Mouse (Mus musculus) kidney, postnatal 0 days (tissue): ENCODE results near the gene Ralgds. TPM values are rescaled to one million over a fixed set of nuclear protein-coding genes. Genes with fewer than 3 reads are reported as not detected.
A peak's percentile ranks its signal among the peaks of the same experiment; 100 is the strongest.

Experiments used
- ATAC-seq: fragments of 200-750 bp; cut with Nextera tagmentation; replicated peaks from 2 replicates; pipeline ENCODE4 v1.8.0; 2017; ENCODE audit warnings: low read depth, moderate number of reproducible peaks, moderate TSS enrichment, moderate library complexity; ENCODE audit not compliant: low FRiP score
- DNase-seq: peaks from one replicate; pipeline ENCODE4 v3.0.0-alpha.2; 2016; ENCODE audit warnings: low spot score
- H3K27ac ChIP-seq: fragments of 300-500 bp; sonication (generic); 2 replicates; pipeline ENCODE4 v1.5.1; 2014; ENCODE audit warnings: mild to moderate bottlenecking
- H3K27me3 ChIP-seq: fragments of 300-500 bp; sonication (generic); 2 replicates; pipeline ENCODE4 v1.6.1; 2014; ENCODE audit warnings: low read length, mixed read lengths; ENCODE audit not compliant: insufficient read depth
- H3K36me3 ChIP-seq: fragments of 300-500 bp; sonication (generic); 2 replicates; pipeline ENCODE4 v1.6.1; 2014; ENCODE audit warnings: low read length, mixed read lengths; ENCODE audit not compliant: insufficient read depth
- H3K4me1 ChIP-seq: fragments of 300-500 bp; sonication (generic); replicated peaks from 2 replicates; pipeline ENCODE4 v1.6.1; 2014; ENCODE audit warnings: antibody characterized with exemption, low read length, mixed read lengths; ENCODE audit not compliant: insufficient read depth
- H3K4me2 ChIP-seq: fragments of 300-500 bp; sonication (generic); 2 replicates; pipeline ENCODE4 v1.6.1; 2014; ENCODE audit warnings: mild to moderate bottlenecking, low read length, moderate library complexity, mixed read lengths
- H3K4me3 ChIP-seq: fragments of 300-500 bp; sonication (generic); replicated peaks from 2 replicates; pipeline ENCODE4 v1.5.1; 2014; ENCODE audit warnings: low read depth, low read length
- H3K9ac ChIP-seq: fragments of 300-500 bp; sonication (generic); 2 replicates; pipeline ENCODE4 v1.6.1; 2014; ENCODE audit warnings: low read depth, low read length
- H3K9me3 ChIP-seq: fragments of 300-500 bp; sonication (generic); replicated peaks from 2 replicates; pipeline ENCODE4 v1.6.1; 2016; ENCODE audit warnings: low read length, inconsistent platforms, mixed read lengths
- CTCF ChIP-seq: IDR thresholded peaks from 2 replicates; pipeline ENCODE4 v1.5.1; 2016; ENCODE audit warnings: antibody characterized with exemption, low read depth, mild to moderate bottlenecking, moderate library complexity
- whole genome bisulfite sequencing: fragments of 180-500 bp; shearing (Covaris S2); extraction: QIAGEN DNeasy Blood & Tissue Kit; methylation state at CpG from one replicate; pipeline ENCODE4 v1.1.7; 2014; 5-methylcytosine and 5-hydroxymethylcytosine counted together
- polyA plus RNA-seq: library from polyadenylated mRNA; unstranded; fragments of >200 nt; fragmentation: Nextera tagmentation; extraction: Ambion mirVana; gene quantifications from 2 replicates; pipeline ENCODE4 v1.2.1, GENCODE M21; 2015

Ralgds gene
- polyA plus RNA-seq, 1 experiment from 2014 or later: 18.1 TPM

DNA sequence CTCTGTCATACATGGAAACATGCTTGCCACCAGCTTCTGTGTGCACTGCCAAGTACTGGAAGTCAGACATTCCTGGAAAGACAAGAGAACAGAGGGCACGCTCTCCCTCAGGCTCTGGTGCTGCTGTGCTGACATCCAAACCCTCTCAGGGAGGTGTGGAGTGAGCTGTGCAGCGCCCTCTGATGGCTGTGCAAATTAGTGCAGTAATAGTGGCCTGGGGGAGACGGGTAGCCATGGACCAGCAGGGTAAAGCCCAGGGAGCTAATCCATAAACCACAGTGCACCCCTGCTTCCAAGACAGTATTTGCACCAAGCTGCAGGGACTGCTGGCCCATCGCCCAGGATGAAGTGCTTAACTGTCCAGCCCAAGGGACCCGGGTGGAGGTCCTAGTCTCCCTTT, 65.1 kb downstream of the Ralgds start:
- no peak for DNase-seq
- Histone ChIP-seq H3K27ac (no peak overlapping the region), H3K4me3 (no peak overlapping the region), H3K4me1 (peaks cover 5% of the 10 kb centered on the region; the same call in 1 of the 2 replicates), H3K27me3 (no peaks in the 10 kb centered on the region), H3K9ac (no peak overlapping the region), H3K4me2 (no peak overlapping the region), H3K9me3 (no peaks in the 10 kb centered on the region), H3K36me3 (peaks cover 40% of the 10 kb centered on the region)
- no peak for ATAC-seq
- 78% methylated on average over 5 of the region's 5 CpGs for WGBS
- TF ChIP-seq CTCF: peak; percentile 53

DNA sequence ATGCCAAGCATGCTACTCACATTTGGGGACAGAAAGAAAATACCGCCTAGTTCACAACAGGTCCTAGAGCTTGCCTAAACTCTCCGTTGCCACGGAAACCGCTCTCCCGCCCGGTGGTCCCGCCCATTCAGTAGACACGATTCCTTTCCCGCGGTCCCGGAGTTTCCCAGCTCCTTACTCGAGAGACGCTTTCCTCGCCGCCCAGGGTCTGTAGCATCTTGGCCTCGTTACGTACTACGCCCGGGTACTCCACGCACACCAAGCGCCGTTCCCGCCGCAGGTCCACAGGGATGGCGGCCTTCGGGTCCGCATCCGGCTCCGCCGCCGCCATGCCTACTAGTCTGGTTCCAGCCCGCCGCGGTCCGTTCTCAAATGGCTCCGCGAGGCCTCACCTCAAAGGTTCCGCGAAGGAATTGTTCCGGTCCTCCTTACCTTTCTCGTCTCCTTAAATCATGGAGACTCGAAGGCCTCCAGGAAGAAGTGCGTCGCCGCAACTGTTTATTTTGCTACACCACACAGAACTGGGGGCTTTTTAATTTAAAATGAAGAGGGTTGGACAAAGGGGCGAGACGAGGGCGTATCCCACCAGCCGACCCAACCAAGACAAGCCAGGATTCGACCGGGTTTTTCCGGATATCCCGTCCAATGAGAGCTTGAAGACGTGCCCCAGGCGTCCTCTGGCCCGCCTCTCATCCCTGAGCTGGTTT, 69.9 kb downstream of the Ralgds start:
- Histone ChIP-seq H3K4me3 (peak overlapping the region; percentile 79), H3K27ac (peak overlapping the region; percentile 93), H3K9me3 (no peaks in the 10 kb centered on the region), H3K9ac (peak overlapping the region; percentile 76), H3K36me3 (peaks cover 14% of the 10 kb centered on the region; the same call in 1 of the 2 replicates), H3K4me2 (peak overlapping the region; percentile 75), H3K4me1 (peaks cover 5% of the 10 kb centered on the region; the same call in 1 of the 2 replicates), H3K27me3 (no peaks in the 10 kb centered on the region)
- no peak for TF ChIP-seq CTCF
- WGBS: under 1% methylated on average over 56 of the region's 56 CpGs
- peak; percentile 84 for ATAC-seq
- peak; percentile 96 for DNase-seq

DNA sequence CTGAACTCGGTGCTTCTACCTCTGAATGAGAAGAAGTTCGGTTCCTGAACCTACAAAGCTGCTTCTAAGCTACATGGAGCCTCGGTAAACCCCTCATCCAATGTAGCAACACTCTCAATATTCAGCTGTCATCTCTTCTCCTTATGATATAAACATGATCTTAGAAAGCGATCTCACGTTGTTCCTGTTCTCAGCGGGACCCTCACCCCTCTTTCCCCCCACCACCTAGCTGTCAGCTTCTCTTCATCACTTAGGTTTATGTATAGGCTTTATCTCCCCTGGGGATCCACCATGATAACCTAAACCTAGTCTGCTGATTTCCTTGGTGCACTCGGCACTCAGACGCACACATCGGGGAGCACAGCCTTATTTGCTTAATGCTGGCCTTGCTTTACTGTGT, 70.7 kb downstream of the Ralgds start, which contains the start of gene Gtf3c5:
Gene Gtf3c5 (minus strand): TSS at position 101 of the 400 bp plus-strand sequence.
- DNase-seq (no peak), ATAC-seq (no peak)
- 74% methylated on average over 9 of the region's 9 CpGs for WGBS

DNA sequence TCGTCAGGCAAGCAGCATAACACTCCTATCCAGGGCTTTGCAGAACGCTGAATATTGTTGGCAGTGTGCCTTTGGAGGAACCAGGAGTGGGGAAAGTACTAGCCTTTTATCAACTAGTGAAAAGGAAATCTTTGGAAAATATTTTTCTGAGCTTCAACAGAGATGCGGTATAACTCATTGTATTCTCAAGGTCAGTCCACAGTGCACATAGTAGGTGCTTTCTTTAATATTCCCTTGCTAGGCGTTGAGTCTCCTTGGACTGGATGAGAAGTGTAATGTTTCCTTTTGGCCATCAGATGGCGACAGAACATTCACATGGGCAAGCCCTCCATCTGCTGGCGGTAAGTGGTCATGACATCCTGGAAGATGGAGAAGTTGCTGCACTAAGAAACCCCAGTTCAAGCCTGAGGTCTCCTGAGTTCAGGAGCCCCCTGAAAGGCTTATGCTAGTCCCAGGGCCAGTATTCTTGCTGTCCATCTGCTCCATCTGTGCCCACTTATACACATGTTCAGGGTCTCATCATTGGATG, 72.2 kb downstream of the Ralgds start:
- Histone ChIP-seq H3K9me3 (no peaks in the 10 kb centered on the region), H3K27ac (no peak overlapping the region), H3K9ac (no peak overlapping the region), H3K4me1 (peaks cover 5% of the 10 kb centered on the region; the same call in 1 of the 2 replicates), H3K27me3 (no peaks in the 10 kb centered on the region), H3K36me3 (0 out of 2 replicates have a peak, but pooled peaks cover 5% of the 10 kb centered on the region), H3K4me3 (no peak overlapping the region), H3K4me2 (no peak overlapping the region)
- 19% methylated on average over 6 of the region's 6 CpGs for WGBS
- DNase-seq: peak; percentile 93
- no peak for ATAC-seq
- peak; percentile 100 for TF ChIP-seq CTCF

More for the DNA sequence above, 70.7 kb downstream of the Ralgds start, which contains the start of gene Gtf3c5:
- 0 out of 2 replicates have a peak, but pooled peaks cover 10% of the 10 kb centered on the region for H3K36me3 ChIP-seq
- peak within 1 kb of the TSS; percentile 75 for H3K4me2 ChIP-seq
- H3K27me3 ChIP-seq: no peaks in the 10 kb centered on the region
- peak within 1 kb of the TSS; percentile 79 for H3K4me3 ChIP-seq
- TF ChIP-seq CTCF: no peak
- no peaks in the 10 kb centered on the region for H3K9me3 ChIP-seq
- H3K27ac ChIP-seq: peak within 1 kb of the TSS; percentile 93
- H3K9ac ChIP-seq: peak within 1 kb of the TSS; percentile 76
- peaks cover 5% of the 10 kb centered on the region; the same call in 1 of the 2 replicates for H3K4me1 ChIP-seq

DNA sequence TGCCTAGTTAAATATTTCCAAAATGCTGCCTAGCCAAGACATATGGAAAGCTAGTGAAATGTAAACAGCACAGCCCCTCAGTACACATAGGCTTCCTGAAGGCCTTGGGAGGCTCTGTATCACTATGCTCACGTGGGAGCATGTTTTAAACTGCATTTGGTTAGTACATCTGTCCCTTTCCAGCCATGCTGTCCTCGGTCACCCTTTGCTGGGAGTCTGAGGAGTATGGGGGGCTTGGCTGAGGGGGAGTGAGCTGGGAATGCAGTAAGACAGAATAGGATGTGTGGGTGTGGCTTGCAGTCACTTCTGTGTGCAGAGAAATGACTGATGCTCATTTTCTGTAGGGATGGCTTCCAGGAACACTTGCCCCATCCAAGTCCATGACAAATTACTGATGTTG, 72.8 kb downstream of the Ralgds start:
- no peak overlapping the region for H3K27ac ChIP-seq
- H3K36me3 ChIP-seq: no peaks in the 10 kb centered on the region
- ATAC-seq (no peak), DNase-seq (no peak)
- no peak for TF ChIP-seq CTCF
- WGBS: 37% methylated on average over 2 of the region's 2 CpGs
- H3K9me3 ChIP-seq: no peaks in the 10 kb centered on the region
- peaks cover 5% of the 10 kb centered on the region; the same call in 1 of the 2 replicates for H3K4me1 ChIP-seq
- no peaks in the 10 kb centered on the region for H3K27me3 ChIP-seq
- H3K4me3 ChIP-seq: no peak overlapping the region
- H3K9ac ChIP-seq: no peak overlapping the region
- no peak overlapping the region for H3K4me2 ChIP-seq

DNA sequence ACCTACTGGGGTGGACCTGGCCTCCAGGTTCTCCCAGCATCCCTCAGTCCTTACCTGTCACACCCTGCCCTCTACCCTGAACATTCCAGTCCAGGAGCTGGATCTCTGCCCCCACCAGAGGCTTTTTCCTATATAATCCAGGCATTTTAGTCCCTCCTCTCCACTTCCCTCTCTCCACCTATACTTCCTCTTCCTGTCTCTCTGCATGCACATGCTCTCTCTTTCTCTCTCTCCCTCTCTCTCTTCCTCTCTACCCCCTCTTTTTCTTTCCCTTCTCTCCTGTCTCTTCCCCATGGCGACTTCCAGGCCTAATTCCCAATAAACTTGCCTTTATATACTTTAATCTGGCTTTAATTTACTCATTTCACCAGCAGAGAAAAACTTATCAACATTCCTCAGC, 75.6 kb downstream of the Ralgds start:
- DNase-seq: no peak
- WGBS: 39% methylated on average over 1 of the region's 1 CpGs
- ATAC-seq: no peak
- Histone ChIP-seq H3K36me3 (no peaks in the 10 kb centered on the region), H3K9me3 (no peaks in the 10 kb centered on the region), H3K9ac (no peak overlapping the region), H3K4me3 (no peak overlapping the region), H3K27ac (no peak overlapping the region), H3K27me3 (no peaks in the 10 kb centered on the region), H3K4me2 (no peak overlapping the region), H3K4me1 (no peaks in the 10 kb centered on the region)
- TF ChIP-seq CTCF: no peak
